Mouse (Mus musculus) heart, postnatal 0 days (tissue): ENCODE measurements around the gene Ces3a.
"Not testable (repeated sequence)": the region's sequence is repeated elsewhere in the genome, so short reads cannot be mapped to it uniquely, and the experiment has no call there.

Source experiments
- CTCF ChIP-seq: IDR thresholded peaks from 2 replicates; pipeline ENCODE4 v1.5.1; 2016; ENCODE audit warnings: antibody characterized with exemption, control low read depth, low read depth
- EP300 ChIP-seq: IDR thresholded peaks from 2 replicates; pipeline ENCODE4 v1.6.1; 2016; ENCODE audit warnings: antibody characterized with exemption, low read depth

DNA sequence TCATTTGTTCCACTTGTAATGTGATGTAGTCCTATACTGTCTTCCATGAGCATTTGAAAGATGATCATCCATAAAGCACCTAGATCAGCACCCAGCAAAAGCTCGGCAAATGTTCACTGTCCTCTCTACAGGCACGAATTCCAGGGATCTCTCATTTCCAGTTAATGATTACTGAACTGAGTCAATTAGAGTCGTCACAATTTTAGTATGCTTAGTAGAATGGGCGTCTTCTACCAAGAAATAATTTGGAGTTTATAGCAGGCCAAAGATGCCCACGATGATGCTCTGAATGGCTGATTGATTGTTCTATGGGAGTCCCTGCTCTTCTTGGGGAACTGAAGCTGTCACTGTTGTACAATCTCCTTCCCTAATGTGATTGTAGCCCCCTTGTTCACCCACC lies 55.3 kb downstream of the Ces3a start:
- TF ChIP-seq CTCF, EP300: not testable (repeated sequence)
